Mouse (Mus musculus) neural tube, embryonic 12.5 days (tissue): ENCODE measurements around the gene Cryzl1. TPM values are rescaled to one million over a fixed set of nuclear protein-coding genes. Genes with fewer than 3 reads are reported as not detected.
"Not testable (repeated sequence)": the region's sequence is repeated elsewhere in the genome, so short reads cannot be mapped to it uniquely, and the experiment has no call there.

Experiments used
- ATAC-seq: fragments of 200-750 bp; cut with Nextera tagmentation; 2 replicates; pipeline ENCODE4 v1.8.0; 2017; ENCODE audit warnings: low read depth, mild to moderate bottlenecking, moderate TSS enrichment, moderate library complexity; ENCODE audit not compliant: low FRiP score
- H3K27ac ChIP-seq: fragments of 300-500 bp; sonication (generic); 2 replicates; pipeline ENCODE4 v1.5.1; 2016
- H3K27me3 ChIP-seq: fragments of 300-500 bp; sonication (generic); replicated peaks from 2 replicates; pipeline ENCODE4 v1.6.1; 2016; ENCODE audit warnings: mild to moderate bottlenecking
- H3K36me3 ChIP-seq: fragments of 300-500 bp; sonication (generic); 2 replicates; pipeline ENCODE4 v1.6.1; 2016; ENCODE audit warnings: mild to moderate bottlenecking
- H3K4me1 ChIP-seq: fragments of 300-500 bp; sonication (generic); 2 replicates; pipeline ENCODE4 v1.6.1; 2016
- H3K4me2 ChIP-seq: fragments of 300-500 bp; sonication (generic); replicated peaks from 2 replicates; pipeline ENCODE4 v1.6.1; 2016; ENCODE audit warnings: mild to moderate bottlenecking
- H3K4me3 ChIP-seq: fragments of 300-500 bp; sonication (generic); 2 replicates; pipeline ENCODE4 v1.5.1; 2016
- H3K9ac ChIP-seq: fragments of 300-500 bp; sonication (generic); 2 replicates; pipeline ENCODE4 v1.6.1; 2016; ENCODE audit warnings: mild to moderate bottlenecking
- H3K9me3 ChIP-seq: fragments of 300-500 bp; sonication (generic); 2 replicates; pipeline ENCODE4 v1.6.1; 2016; ENCODE audit warnings: mild to moderate bottlenecking
- WGBS: fragments of 180-500 bp; shearing (Covaris S2); methylation state at CpG from one replicate; pipeline ENCODE4 v1.1.7; 2016; 5-methylcytosine and 5-hydroxymethylcytosine counted together
- polyA plus RNA-seq: library from polyadenylated mRNA; unstranded; fragments of >200 nt; fragmentation: Nextera tagmentation; extraction: Ambion mirVana; gene quantifications from 2 replicates; pipeline ENCODE4 v1.2.1, GENCODE M21; 2016

The Cryzl1 gene
- polyA plus RNA-seq, 1 experiment from 2014 or later, result 70.0 TPM

GRCm38 (mm10) chr16:91646681-91647419, 81.9 kb downstream of the Cryzl1 start, which contains the start of gene Gart:
TSS of gene Gart (minus strand) at chr16:91646952.
- H3K4me1 ChIP-seq, result peaks cover 12% of the 10 kb centered on the region
- no peaks in the 10 kb centered on the region for H3K27me3 ChIP-seq
- under 1% methylated on average over 59 of the region's 59 CpGs for WGBS
- peak within 1 kb of the TSS; percentile 66 for H3K4me3 ChIP-seq
- ATAC-seq, result peak; percentile 86
- H3K9ac ChIP-seq, result peak within 1 kb of the TSS; percentile 86
- H3K4me2 ChIP-seq, result peak within 1 kb of the TSS; percentile 84
- H3K27ac ChIP-seq, result peak within 1 kb of the TSS; percentile 90
- H3K36me3 ChIP-seq, result peaks cover 4% of the 10 kb centered on the region
- no peaks in the 10 kb centered on the region for H3K9me3 ChIP-seq

DNA sequence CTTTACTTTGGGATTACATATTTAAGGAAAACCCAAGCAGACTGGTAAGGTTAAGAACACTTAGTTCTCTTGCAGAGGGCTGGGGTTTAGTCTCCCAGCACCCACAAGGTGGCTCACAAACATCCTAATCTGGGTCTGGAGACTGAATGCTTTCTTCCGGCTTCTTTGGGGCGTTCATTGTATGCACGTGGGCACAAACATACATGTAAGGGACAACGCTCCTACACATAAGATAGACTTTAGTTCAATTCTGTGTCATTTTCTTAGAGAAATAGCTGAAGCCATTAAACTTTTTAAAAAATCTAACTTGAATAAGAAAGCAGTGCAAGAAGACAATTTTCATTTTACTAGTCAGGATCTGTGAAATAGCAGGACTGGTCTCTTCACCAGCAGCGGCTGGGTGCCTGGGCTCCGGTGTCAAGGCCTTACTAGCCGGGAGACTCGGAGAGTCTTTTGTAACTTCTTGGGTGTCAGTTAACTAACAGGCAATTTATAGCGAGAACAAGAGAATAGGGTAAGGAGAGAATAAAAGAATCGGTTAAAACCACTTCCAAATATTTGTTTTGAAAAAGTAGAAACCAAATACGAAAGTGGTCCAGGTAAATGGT, 82.7 kb downstream of the Cryzl1 start:
- WGBS, result under 1% methylated on average over 11 of the region's 11 CpGs
- H3K27ac ChIP-seq, result no peak overlapping the region
- peak overlapping the region; percentile 84 for H3K4me2 ChIP-seq

DNA sequence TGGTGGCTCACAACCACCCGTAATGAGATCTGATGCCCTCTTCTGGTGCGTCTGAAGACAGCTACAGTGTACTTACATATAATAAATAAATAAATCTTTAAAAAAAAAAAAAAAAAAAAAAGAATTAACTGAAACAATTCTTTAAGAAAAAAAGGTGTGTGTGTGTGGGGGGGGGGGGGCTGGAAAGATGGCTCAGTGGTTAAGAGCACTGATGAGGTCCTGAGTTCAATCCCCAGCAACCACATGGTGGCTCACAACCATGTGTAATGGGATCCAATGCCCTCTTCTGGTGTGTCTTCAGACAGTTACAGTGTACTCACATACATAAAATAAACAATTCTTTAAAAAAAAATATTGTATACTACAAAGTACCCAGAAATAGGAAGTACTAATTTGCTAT, 83.4 kb downstream of the Cryzl1 start:
- H3K27ac ChIP-seq, H3K9ac ChIP-seq, H3K4me3 ChIP-seq, H3K9me3 ChIP-seq, H3K4me2 ChIP-seq, ATAC-seq, H3K27me3 ChIP-seq: not testable (repeated sequence)
- peaks cover 12% of the 10 kb centered on the region for H3K4me1 ChIP-seq
- H3K36me3 ChIP-seq, result peaks cover 13% of the 10 kb centered on the region
- WGBS, result 100% methylated on average over 1 of the region's 2 CpGs

More for the DNA sequence above, 82.7 kb downstream of the Cryzl1 start:
- Histone ChIP-seq H3K9me3 (no peaks in the 10 kb centered on the region), H3K4me3 (peak overlapping the region; percentile 66), H3K27me3 (no peaks in the 10 kb centered on the region), H3K4me1 (peaks cover 12% of the 10 kb centered on the region), H3K9ac (peak overlapping the region; percentile 68), H3K36me3 (peaks cover 11% of the 10 kb centered on the region)
- ATAC-seq, result no peak

DNA sequence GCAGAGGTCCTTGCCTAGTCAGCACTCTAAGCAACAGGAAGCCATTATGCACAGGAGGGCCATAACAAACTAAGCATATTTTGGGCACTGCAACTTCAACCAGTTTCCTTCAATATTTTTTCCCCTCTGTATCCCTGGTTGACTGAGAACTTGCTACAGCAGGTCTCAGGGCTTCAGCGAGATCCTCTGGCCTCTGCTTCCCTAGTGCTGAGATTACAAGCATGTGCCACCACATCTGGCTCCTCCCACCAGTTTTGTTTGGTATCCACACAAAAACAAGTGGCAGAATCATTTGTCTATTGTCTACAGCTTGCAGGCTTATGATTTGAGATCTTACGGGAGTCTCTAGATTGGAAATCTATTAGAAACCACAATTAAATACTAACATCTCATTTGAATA, 83.9 kb downstream of the Cryzl1 start:
- ATAC-seq, result no peak
- WGBS, result 85% methylated on average over 2 of the region's 2 CpGs
- H3K27me3 ChIP-seq, result no peaks in the 10 kb centered on the region
- H3K4me1 ChIP-seq, result peaks cover 9% of the 10 kb centered on the region
- peaks cover 18% of the 10 kb centered on the region for H3K36me3 ChIP-seq
- no peak overlapping the region for H3K4me3 ChIP-seq
- no peak overlapping the region for H3K27ac ChIP-seq
- no peak overlapping the region for H3K9ac ChIP-seq
- no peak overlapping the region for H3K4me2 ChIP-seq
- no peaks in the 10 kb centered on the region for H3K9me3 ChIP-seq

DNA sequence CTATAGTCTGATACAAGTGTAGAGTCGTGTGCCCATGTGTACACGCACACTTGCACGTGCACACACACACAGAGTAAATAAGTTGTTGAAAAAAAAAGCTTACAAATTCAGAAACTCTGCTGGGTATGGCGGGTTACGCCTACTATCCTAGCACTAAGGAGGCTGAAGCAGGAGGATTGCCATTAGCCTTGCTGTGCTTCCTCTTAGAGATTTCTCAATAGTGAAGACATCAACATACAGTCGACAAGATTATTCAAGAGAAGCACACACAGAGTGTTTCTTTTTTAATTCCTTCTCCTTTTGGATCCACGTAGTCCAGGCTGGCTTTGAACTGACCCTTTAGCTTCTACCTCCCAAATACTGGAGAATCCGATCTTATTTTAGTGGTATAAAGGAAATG, 88.6 kb downstream of the Cryzl1 start:
- Histone ChIP-seq H3K9ac (no peak overlapping the region), H3K27ac (no peak overlapping the region), H3K27me3 (no peaks in the 10 kb centered on the region), H3K4me1 (no peaks in the 10 kb centered on the region), H3K9me3 (no peaks in the 10 kb centered on the region), H3K4me3 (no peak overlapping the region), H3K4me2 (no peak overlapping the region), H3K36me3 (peaks cover 63% of the 10 kb centered on the region)
- no peak for ATAC-seq
- 96% methylated on average over 8 of the region's 8 CpGs for WGBS

DNA sequence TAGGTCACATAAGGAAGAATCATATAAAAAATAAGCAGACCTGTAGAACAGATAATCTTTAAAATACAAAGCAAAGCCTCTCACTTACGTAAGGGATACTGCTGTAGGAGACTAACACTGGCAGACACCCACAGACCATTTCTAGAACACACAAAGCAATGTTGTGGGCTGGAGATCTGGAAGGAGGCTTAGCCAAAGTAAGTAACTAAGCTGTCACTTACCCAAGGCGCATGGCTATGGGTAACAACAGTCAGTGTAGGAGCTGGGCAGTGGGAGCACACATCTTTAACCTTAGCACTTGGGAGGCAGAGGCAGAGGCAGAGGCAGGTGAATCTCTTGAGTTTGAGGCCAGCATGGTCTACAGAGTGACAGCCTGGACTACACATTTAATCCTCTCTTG, 89.1 kb downstream of the Cryzl1 start:
- Histone ChIP-seq H3K9me3 (no peaks in the 10 kb centered on the region), H3K4me1 (no peaks in the 10 kb centered on the region), H3K36me3 (peaks cover 66% of the 10 kb centered on the region), H3K27ac (no peak overlapping the region), H3K4me2 (no peak overlapping the region), H3K27me3 (no peaks in the 10 kb centered on the region), H3K4me3 (no peak overlapping the region), H3K9ac (no peak overlapping the region)
- 98% methylated on average over 2 of the region's 2 CpGs for WGBS
- ATAC-seq, result no peak

Other genes with a start within 250 kb of the Cryzl1 start
- 55.2 and 56.5 TPM in 2 replicates for gene Ifnar1, start 243.7 kb downstream of the Cryzl1 start, polyA plus RNA-seq
- 46.9 TPM in 2 replicates for gene Ifngr2, start 181.9 kb downstream of the Cryzl1 start, polyA plus RNA-seq
- gene Tmem50b, start 131.2 kb downstream of the Cryzl1 start, polyA plus RNA-seq, result 58.0 and 58.5 TPM in 2 replicates
- gene Dnajc28, start 109.9 kb downstream of the Cryzl1 start, polyA plus RNA-seq, result 6.3 and 6.4 TPM in 2 replicates
- 89.0 and 92.3 TPM in 2 replicates for gene Gart, start 82.0 kb downstream of the Cryzl1 start, polyA plus RNA-seq
- gene Son, start 81.5 kb downstream of the Cryzl1 start, polyA plus RNA-seq, result 141 and 154 TPM in 2 replicates
- 26.1 and 30.5 TPM in 2 replicates for gene Donson, start 40.2 kb downstream of the Cryzl1 start, polyA plus RNA-seq
- gene Itsn1, start 306 bp upstream of the Cryzl1 start, polyA plus RNA-seq, result 74.4 and 75.3 TPM in 2 replicates